In the genomic region with DNA sequence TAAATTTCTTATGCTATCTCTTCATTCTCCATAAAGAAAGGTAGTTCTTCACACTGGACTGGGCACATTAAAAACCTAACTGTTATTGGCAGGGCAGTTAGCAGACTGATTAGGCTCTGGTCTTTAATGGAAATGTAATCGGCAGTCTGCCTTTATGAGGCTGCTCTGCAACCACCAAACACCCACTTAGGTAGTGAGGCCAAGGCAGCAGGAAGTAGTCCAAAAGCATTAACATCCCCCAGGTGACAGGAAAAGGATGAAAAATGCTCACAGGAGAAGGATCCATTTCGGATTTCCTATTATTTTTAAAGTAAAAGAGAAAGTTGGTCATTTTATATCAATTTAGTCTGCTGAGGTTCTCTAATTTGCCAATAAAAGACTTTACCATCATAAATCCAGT, we compare ENCODE assay signal across 11 mouse cellular contexts.
"Had no signal": no experiment of that assay in that cellular context is flagged by ENCODE, and none has a peak within 500 bp of the region (broad histone marks: within the 10 kb centered on the region; RNA-seq: fewer than 3 reads in every experiment).

No protein-coding gene starts in this region.

- DNase-seq: liver; liver, embryonic 13.5 days; liver, postnatal 0 days; lung, adult 18-20 months; lung, adult 2 months; lung, embryonic 14.5 days; lung, postnatal 10 days; lung, postnatal 14 days; lung, postnatal 36 days; lung, postnatal 4 days; midbrain, embryonic 14.5 days had no signal
